Mouse (Mus musculus): Measurements from ENCODE around the gene Tmem87b.

Gene Tmem87b

GRCm38 (mm10) chr2:128817786-128818681 lies at the start of gene Tmem87b:
TSS of gene Tmem87b (plus strand) at chr2:128818118.
- peak; percentile 92 to 97 for DNase-seq (ENCODE audit: low spot score in 2 of 2)

GRCm38 (mm10) chr2:128768545-128769247 lies 49.2 kb upstream of the Tmem87b start:
- DNase-seq (ENCODE audit: low spot score in 2 of 2), result no peak

GRCm38 (mm10) chr2:128770557-128770956 lies 47.4 kb upstream of the Tmem87b start:
- no peak for DNase-seq (ENCODE audit: low spot score in 2 of 2)

- DNase-seq (ENCODE audit: low spot score in 2 of 2), result peak in 1 of 2 experiments; percentile 16
These were observed 46.9 kb upstream of the Tmem87b start for GRCm38 (mm10) chr2:128771048-128771447.

DNA sequence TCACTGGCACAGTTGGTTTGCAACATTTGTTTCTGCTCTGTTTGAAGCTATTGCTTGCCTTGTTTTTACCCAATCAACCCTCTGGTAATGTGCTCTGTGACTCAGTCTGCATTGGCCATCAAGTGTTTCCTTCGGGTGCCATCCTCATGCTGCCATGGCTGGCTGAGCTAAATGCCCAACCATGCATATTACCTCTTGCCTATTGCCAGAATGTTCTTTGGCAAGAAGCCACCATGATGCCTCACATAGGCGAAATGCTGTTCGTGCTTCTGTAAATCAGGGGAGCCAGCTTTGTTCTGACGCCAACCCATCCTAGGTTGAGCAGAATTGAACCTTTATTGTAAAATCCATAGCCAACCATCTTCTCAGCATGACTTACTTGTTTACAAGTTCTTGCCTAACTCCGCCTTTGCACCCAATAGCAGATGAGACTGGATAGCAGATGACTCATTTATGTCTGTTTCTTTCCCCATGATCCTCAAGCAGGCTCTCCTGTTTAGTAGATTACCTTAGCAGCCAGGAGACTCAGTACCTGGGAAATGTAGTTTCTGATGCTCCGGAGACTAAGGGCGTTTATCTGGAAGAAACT lies 46.1 kb upstream of the Tmem87b start:
- DNase-seq (ENCODE audit: low spot score in 2 of 2), result no peak

GRCm38 (mm10) chr2:128782231-128782630 lies 35.7 kb upstream of the Tmem87b start:
- no peak for DNase-seq (ENCODE audit: low spot score in 2 of 2)

GRCm38 (mm10) chr2:128783660-128784345 lies 34.1 kb upstream of the Tmem87b start:
- no peak for DNase-seq (ENCODE audit: low spot score in 2 of 2)

GRCm38 (mm10) chr2:128784814-128785213 lies 33.1 kb upstream of the Tmem87b start:
- no peak for DNase-seq (ENCODE audit: low spot score in 2 of 2)

- DNase-seq (ENCODE audit: low spot score in 2 of 2), result no peak
These were observed 31.6 kb upstream of the Tmem87b start for GRCm38 (mm10) chr2:128786341-128786740.

DNA sequence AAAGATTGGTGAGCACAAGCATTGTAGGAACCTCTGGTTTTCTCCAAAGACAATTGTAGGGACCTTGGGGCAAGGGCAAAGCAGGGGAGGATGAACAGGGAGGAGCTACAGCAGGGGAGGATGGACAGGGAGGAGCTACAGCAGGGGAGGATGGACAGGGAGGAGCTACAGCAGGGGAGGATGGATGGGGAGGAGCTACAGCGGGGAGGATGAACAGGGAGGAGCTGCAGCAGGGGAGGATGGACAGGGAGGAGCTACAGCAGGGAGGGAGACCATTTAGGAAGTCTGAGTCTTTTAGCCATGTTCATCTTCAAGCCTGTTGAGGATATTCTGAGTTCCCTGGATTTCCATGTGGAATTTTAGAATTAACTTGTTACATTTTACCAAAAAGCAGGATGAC lies 31.1 kb upstream of the Tmem87b start:
- no peak for DNase-seq (ENCODE audit: low spot score in 2 of 2)

GRCm38 (mm10) chr2:128787805-128788204 lies 30.1 kb upstream of the Tmem87b start:
- DNase-seq (ENCODE audit: low spot score in 2 of 2), result no peak

- DNase-seq (ENCODE audit: low spot score in 2 of 2), result no peak
These were observed 26.9 kb upstream of the Tmem87b start for GRCm38 (mm10) chr2:128790875-128791614.

- no peak for DNase-seq (ENCODE audit: low spot score in 2 of 2)
These were observed 24.0 kb upstream of the Tmem87b start for GRCm38 (mm10) chr2:128793958-128794357.

- DNase-seq (ENCODE audit: low spot score in 2 of 2), result no peak
These were observed 21.5 kb upstream of the Tmem87b start for GRCm38 (mm10) chr2:128796463-128796862.

GRCm38 (mm10) chr2:128803441-128803840 lies 14.5 kb upstream of the Tmem87b start:
- DNase-seq (ENCODE audit: low spot score in 2 of 2), result no peak

DNA sequence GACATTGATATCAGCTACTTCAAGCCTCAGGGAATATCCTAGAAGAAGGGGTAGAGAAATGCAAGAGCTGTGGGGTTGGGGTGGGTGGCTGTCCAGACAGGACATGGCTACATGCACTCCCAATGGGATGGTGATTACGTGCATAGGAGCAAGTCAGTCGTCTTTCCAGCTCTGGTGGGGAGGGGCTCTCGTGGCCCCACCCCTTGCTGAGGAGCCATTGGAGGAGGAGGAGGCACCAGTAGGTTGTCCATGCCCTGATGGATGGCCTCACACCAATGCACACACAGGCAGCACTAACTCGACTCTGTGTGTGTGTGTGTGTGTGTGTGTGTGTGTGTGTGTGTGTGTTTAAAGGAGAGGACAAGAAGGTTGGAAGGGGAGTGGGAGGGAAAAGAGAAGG lies 12.6 kb upstream of the Tmem87b start:
- DNase-seq (ENCODE audit: low spot score in 2 of 2), result no peak

DNA sequence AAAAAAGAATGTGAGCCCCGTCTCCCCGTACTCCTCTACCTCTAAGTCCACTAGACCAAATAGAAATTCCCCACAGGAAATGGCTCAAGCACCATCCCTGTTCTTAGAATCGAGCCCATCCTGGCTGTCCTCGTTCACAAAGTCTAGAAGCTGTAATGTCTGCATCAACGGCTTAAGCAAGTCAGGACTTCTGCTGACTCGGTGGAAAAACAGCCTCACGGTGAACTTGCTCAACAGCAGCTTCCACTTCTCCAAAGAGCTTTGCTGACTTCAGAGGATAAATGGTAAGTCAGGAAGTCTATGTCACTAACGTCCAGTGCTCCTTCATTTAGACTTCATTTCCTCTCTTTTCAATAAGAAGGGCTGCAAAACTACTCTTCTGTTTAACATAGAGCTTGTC lies 11.4 kb upstream of the Tmem87b start:
- peak in 1 of 2 experiments; percentile 35 for DNase-seq (ENCODE audit: low spot score in 2 of 2)

- DNase-seq (ENCODE audit: low spot score in 2 of 2), result no peak
These were observed 5.2 kb upstream of the Tmem87b start for GRCm38 (mm10) chr2:128812761-128813160.

GRCm38 (mm10) chr2:128816311-128816710 lies 1.6 kb upstream of the Tmem87b start:
- DNase-seq (ENCODE audit: low spot score in 2 of 2), result no peak

- no peak for DNase-seq (ENCODE audit: low spot score in 2 of 2)
These were observed 1.0 kb upstream of the Tmem87b start for GRCm38 (mm10) chr2:128816916-128817315.

- peak in 1 of 2 experiments; percentile 63 for DNase-seq (ENCODE audit: low spot score in 2 of 2)
These were observed 532 bp upstream of the Tmem87b start for GRCm38 (mm10) chr2:128817387-128817785.

All from frontal cortex, postnatal 14 days (tissue).